Mouse (Mus musculus) skeletal muscle tissue, postnatal 0 days (tissue): ENCODE measurements around the gene Rpl15. TPM values are rescaled to one million over a fixed set of nuclear protein-coding genes. Genes with fewer than 3 reads are reported as not detected.

ENCODE experiments used
- polyA plus RNA-seq: library from polyadenylated mRNA; unstranded; fragments of >200 nt; fragmentation: Nextera tagmentation; extraction: Ambion mirVana; gene quantifications from 2 replicates; pipeline ENCODE4 v1.2.1, GENCODE M21; 2015

Rpl15 gene
- 317 and 339 TPM in 2 replicates for polyA plus RNA-seq

DNA sequence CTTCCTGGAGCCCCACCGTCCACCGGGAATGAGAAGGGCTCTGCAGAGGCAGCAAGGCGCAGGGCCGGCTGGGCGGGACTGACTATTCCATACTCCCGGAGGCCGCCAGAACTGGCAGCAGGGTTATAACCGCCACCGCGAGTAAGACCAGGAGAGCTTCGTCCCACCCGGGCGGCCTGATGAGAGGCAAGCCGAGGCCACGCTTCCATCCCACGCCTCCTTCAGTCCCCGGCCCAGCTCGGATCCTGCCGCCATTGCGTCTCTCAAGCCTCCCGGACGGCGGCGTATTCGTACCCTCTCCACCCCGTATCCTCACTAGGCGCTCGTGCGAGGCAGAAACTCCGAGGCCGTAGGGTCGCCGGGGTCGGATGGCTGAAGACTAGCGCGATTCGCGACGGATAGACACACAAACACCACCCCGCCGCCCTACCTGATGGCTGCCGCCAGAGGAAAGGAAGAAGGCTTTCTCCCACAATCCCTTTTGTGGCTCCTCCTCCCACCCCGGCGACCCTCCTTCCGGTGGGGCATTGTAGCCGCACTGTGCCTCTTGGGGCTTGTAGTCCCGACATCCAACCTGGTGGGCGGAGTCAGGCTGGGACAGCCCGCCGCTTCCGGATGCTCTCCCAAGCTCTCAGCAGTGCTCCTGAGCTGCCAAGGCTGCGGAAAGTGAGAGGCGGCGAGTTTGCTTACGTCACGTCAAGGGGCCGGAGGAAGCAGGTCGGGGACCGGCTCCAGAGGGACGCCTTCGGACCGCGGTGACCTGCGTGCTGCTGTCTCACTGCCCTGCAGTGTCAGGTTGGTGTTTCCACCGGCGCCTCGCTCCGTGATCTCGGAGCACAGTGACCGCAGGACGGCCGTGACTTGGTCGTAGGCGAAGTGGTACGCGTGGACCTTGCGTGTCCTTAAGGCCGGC, at the start of gene Rpl15, which contains the start of gene Nkiras1:
Gene Rpl15 (minus strand): TSS at position 863 of the 913 bp plus-strand sequence.
Gene Nkiras1 (plus strand): TSS at position 608 of the 913 bp plus-strand sequence.

DNA sequence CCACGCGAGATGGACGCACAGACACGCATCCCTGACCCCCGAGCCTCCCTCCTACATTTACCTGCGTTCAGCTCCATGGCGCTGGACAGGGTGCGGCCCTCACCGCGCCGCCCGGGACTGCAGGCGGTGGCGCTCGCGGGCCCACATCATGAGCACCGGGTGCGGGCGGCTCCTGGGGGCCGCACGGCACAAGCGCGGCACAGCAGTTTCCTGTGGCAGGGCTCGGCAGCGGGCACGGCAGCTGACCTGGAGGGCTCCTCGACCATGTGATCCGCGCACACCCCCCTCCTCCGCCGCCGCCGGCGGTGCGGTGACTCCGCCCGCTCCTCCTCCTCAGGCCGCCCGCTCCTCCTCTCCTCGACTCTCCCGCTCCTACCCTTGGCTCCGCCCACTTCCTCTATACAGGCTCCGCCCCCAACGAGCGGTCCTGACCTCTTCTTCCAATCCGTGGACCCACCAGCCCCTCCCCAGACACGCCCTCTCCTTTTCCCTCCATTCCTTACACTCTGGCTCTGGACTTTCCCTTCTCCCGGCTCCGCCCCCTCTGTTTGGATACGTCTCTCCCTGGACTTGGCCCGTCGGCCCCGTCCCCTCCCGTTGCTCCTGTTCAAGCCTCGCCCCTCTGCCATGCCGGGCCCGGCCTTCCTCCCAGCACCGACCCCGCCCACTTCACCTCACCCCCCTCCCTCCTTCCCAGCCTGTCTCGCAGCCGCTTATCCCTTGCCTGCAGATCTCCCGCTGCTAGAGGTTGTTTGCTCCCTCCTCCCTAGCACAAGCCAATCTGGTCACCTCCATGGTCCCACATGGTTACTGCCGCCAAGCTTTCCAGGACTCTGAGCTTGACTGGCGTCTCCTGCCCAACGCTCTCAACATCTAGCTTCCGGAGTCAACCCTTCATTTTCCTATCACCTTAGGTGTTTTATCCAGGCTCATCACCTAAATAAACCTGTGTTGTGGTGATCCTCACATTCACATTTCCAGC, 32.1 kb downstream of the Rpl15 start, which contains the start of gene Nr1d2:
Gene Nr1d2 (minus strand): TSS at position 378 of the 982 bp plus-strand sequence.

Other genes with a start within 250 kb of the Rpl15 start
- 15.2 and 17.8 TPM in 2 replicates for gene Nr1d2, start 32.3 kb downstream of the Rpl15 start, polyA plus RNA-seq
- 69.7 and 75.2 TPM in 2 replicates for gene Nkiras1, start 255 bp downstream of the Rpl15 start, polyA plus RNA-seq
- gene Ube2e1, start 60.5 kb upstream of the Rpl15 start, polyA plus RNA-seq = 126 and 129 TPM in 2 replicates